Mouse (Mus musculus): Measurements from ENCODE around the gene Slc25a42. TPM values are rescaled to one million over a fixed set of nuclear protein-coding genes. Genes with fewer than 3 reads are reported as not detected.
A peak's percentile ranks its signal among the peaks of the same experiment; 100 is the strongest.

Slc25a42 gene
- polyA plus RNA-seq, 2 experiments = 3.3 to 14.7 TPM

- H3K4me2 ChIP-seq (ENCODE audit: low read depth) = peak overlapping the region; percentile 63
- H3K27ac ChIP-seq = peak overlapping the region; percentile 84
- no peaks in the 10 kb centered on the region for H3K9me3 ChIP-seq (ENCODE audit: control insufficient read depth, low read length)
- WGBS (ENCODE audit: insufficient replicate concordance) = 11% methylated on average over 3 of the region's 3 CpGs
- no peaks in the 10 kb centered on the region for H3K27me3 ChIP-seq (ENCODE audit: control insufficient read depth, insufficient read depth, low read length)
- peak overlapping the region; percentile 58 for H3K9ac ChIP-seq (replicated peaks)
- no peaks in the 10 kb centered on the region for H3K36me3 ChIP-seq (replicated peaks; ENCODE audit: control insufficient read depth, insufficient read depth, low read depth)
- no peak overlapping the region for H3K4me3 ChIP-seq (ENCODE audit: insufficient read depth in 1 of 2, low read depth in 2 of 2, low read length in 2 of 2)
- H3K4me1 ChIP-seq (replicated peaks; ENCODE audit: control insufficient read depth in 2 of 2, insufficient read depth in 2 of 2, low read length in 1 of 2) = peaks cover 25 to 27% of the 10 kb centered on the region in 2 experiments
- DNase-seq (ENCODE audit: low read depth in 3 of 3, low spot score in 3 of 3) = peak; percentile 68 to 85 (median 83)
- no peak for TF ChIP-seq CTCF (IDR thresholded peaks at IDR 0.05; ENCODE audit: low read depth)
- TF ChIP-seq EP300 (IDR thresholded peaks at IDR 0.05; ENCODE audit: low read depth) = peak; percentile 90
- ATAC-seq (ENCODE audit: insufficient read depth) = peak; percentile 86
Measured at GRCm38 (mm10) chr8:70201417-70201816, 10.7 kb downstream of the Slc25a42 start.

GRCm38 (mm10) chr8:70200098-70200681, 11.9 kb downstream of the Slc25a42 start:
- H3K27ac ChIP-seq = no peak overlapping the region; the same call in 1 of the 2 replicates
- ATAC-seq (ENCODE audit: insufficient read depth) = peak; percentile 33; the same call in 1 of the 2 replicates
- WGBS (ENCODE audit: insufficient replicate concordance) = 65% methylated on average over 5 of the region's 5 CpGs
- H3K9me3 ChIP-seq (ENCODE audit: control insufficient read depth, low read length) = no peaks in the 10 kb centered on the region
- H3K4me2 ChIP-seq (ENCODE audit: low read depth) = no peak overlapping the region
- H3K27me3 ChIP-seq (ENCODE audit: control insufficient read depth, insufficient read depth, low read length) = no peaks in the 10 kb centered on the region
- no peak overlapping the region for H3K4me3 ChIP-seq (ENCODE audit: insufficient read depth in 1 of 2, low read depth in 2 of 2, low read length in 2 of 2)
- 0 out of 2 replicates have a peak overlapping the region, but pooled peaks have one; percentile 23 for H3K9ac ChIP-seq (replicated peaks)
- TF ChIP-seq CTCF (IDR thresholded peaks at IDR 0.05; ENCODE audit: low read depth) (peak; percentile 82), EP300 (IDR thresholded peaks at IDR 0.05; ENCODE audit: low read depth) (no peak)
- no peaks in the 10 kb centered on the region for H3K36me3 ChIP-seq (replicated peaks; ENCODE audit: control insufficient read depth, insufficient read depth, low read depth)
- H3K4me1 ChIP-seq (replicated peaks; ENCODE audit: control insufficient read depth in 2 of 2, insufficient read depth in 2 of 2, low read length in 1 of 2) = peaks cover 25 to 27% of the 10 kb centered on the region in 2 experiments
- peak in 2 of 3 experiments; percentile 45 to 56 for DNase-seq (ENCODE audit: low read depth in 3 of 3, low spot score in 3 of 3)

- H3K27me3 ChIP-seq (ENCODE audit: control insufficient read depth, insufficient read depth, low read length) = no peaks in the 10 kb centered on the region
- H3K4me3 ChIP-seq (ENCODE audit: insufficient read depth in 1 of 2, low read depth in 2 of 2, low read length in 2 of 2) = no peak overlapping the region
- no peak overlapping the region for H3K9ac ChIP-seq (replicated peaks)
- no peak overlapping the region for H3K27ac ChIP-seq
- H3K4me2 ChIP-seq (ENCODE audit: low read depth) = no peak overlapping the region
- DNase-seq (ENCODE audit: low read depth in 3 of 3, low spot score in 3 of 3) (no peak), ATAC-seq (ENCODE audit: insufficient read depth) (no peak)
- H3K4me1 ChIP-seq (replicated peaks; ENCODE audit: control insufficient read depth in 2 of 2, insufficient read depth in 2 of 2, low read length in 1 of 2) = peaks cover 19 to 25% of the 10 kb centered on the region in 2 experiments
- H3K36me3 ChIP-seq (replicated peaks; ENCODE audit: control insufficient read depth, insufficient read depth, low read depth) = no peaks in the 10 kb centered on the region; the same call in 1 of the 2 replicates
- 64% methylated on average over 7 of the region's 7 CpGs for WGBS (ENCODE audit: insufficient replicate concordance)
- TF ChIP-seq CTCF (IDR thresholded peaks at IDR 0.05; ENCODE audit: low read depth) = no peak
- no peaks in the 10 kb centered on the region for H3K9me3 ChIP-seq (ENCODE audit: control insufficient read depth, low read length)
Measured at GRCm38 (mm10) chr8:70197603-70198002, 14.5 kb downstream of the Slc25a42 start.

GRCm38 (mm10) chr8:70195762-70196161, 16.3 kb downstream of the Slc25a42 start:
- Histone ChIP-seq H3K9me3 (ENCODE audit: control insufficient read depth, low read length) (no peaks in the 10 kb centered on the region), H3K4me2 (ENCODE audit: low read depth) (no peak overlapping the region)
- TF ChIP-seq EP300 (IDR thresholded peaks at IDR 0.05; ENCODE audit: low read depth) (no peak), CTCF (IDR thresholded peaks at IDR 0.05; ENCODE audit: low read depth) (peak; percentile 51; the same call in 1 of the 2 replicates)

GRCm38 (mm10) chr8:70194191-70194590, 17.9 kb downstream of the Slc25a42 start:
- no peaks in the 10 kb centered on the region for H3K9me3 ChIP-seq (ENCODE audit: control insufficient read depth, low read length)
- no peak overlapping the region for H3K9ac ChIP-seq (replicated peaks)
- no peak for DNase-seq (ENCODE audit: low read depth in 3 of 3, low spot score in 3 of 3)
- H3K36me3 ChIP-seq (replicated peaks; ENCODE audit: control insufficient read depth, insufficient read depth, low read depth) = no peaks in the 10 kb centered on the region; the same call in 1 of the 2 replicates
- no peak overlapping the region for H3K4me2 ChIP-seq (ENCODE audit: low read depth)
- no peak overlapping the region for H3K4me3 ChIP-seq (ENCODE audit: insufficient read depth in 1 of 2, low read depth in 2 of 2, low read length in 2 of 2)
- no peak for TF ChIP-seq EP300 (IDR thresholded peaks at IDR 0.05; ENCODE audit: low read depth)
- TF ChIP-seq CTCF (IDR thresholded peaks at IDR 0.05; ENCODE audit: low read depth) = no peak
- ATAC-seq (ENCODE audit: insufficient read depth) = no peak
- no peak overlapping the region for H3K27ac ChIP-seq
- WGBS (ENCODE audit: insufficient replicate concordance) = 74% methylated on average over 3 of the region's 3 CpGs
- no peaks in the 10 kb centered on the region; a peak in 1 of 4 replicates for H3K4me1 ChIP-seq (replicated peaks; ENCODE audit: control insufficient read depth in 2 of 2, insufficient read depth in 2 of 2, low read length in 1 of 2)
- H3K27me3 ChIP-seq (ENCODE audit: control insufficient read depth, insufficient read depth, low read length) = no peaks in the 10 kb centered on the region

More at GRCm38 (mm10) chr8:70195762-70196161, 16.3 kb downstream of the Slc25a42 start:
- no peaks in the 10 kb centered on the region for H3K27me3 ChIP-seq (ENCODE audit: control insufficient read depth, insufficient read depth, low read length)
- no peak overlapping the region for H3K4me3 ChIP-seq (ENCODE audit: insufficient read depth in 1 of 2, low read depth in 2 of 2, low read length in 2 of 2)
- DNase-seq (ENCODE audit: low read depth in 3 of 3, low spot score in 3 of 3) = no peak
- no peaks in the 10 kb centered on the region; the same call in 1 of the 2 replicates for H3K36me3 ChIP-seq (replicated peaks; ENCODE audit: control insufficient read depth, insufficient read depth, low read depth)
- H3K9ac ChIP-seq (replicated peaks) = no peak overlapping the region
- no peak overlapping the region for H3K27ac ChIP-seq
- 60% methylated on average over 2 of the region's 2 CpGs for WGBS (ENCODE audit: insufficient replicate concordance)
- peaks cover 4 to 10% of the 10 kb centered on the region in 2 experiments for H3K4me1 ChIP-seq (replicated peaks; ENCODE audit: control insufficient read depth in 2 of 2, insufficient read depth in 2 of 2, low read length in 1 of 2)
- ATAC-seq (ENCODE audit: insufficient read depth) = no peak

All from liver, embryonic 14.5 days (tissue).